Mouse (Mus musculus): ENCODE measurements at regions not wholly inside any gene's neighbourhood (a gene's known extent, or its start where the extent isn't known, plus 50 kb on each side); places are given as distances from the start of the nearest gene placed in this dataset.
"Not testable (repeated sequence)": the region's sequence is repeated elsewhere in the genome, so short reads cannot be mapped to it uniquely, and the experiment has no call there.

GRCm38 (mm10) chr10:99349125-99349716, 86.2 kb downstream of the Dusp6 start:
- H3K4me1 ChIP-seq (ENCODE audit: control insufficient read depth, insufficient read depth, low read length) = peaks cover 15% of the 10 kb centered on the region
- TF ChIP-seq POLR2A (IDR thresholded peaks at IDR 0.05; ENCODE audit: borderline replicate concordance, low read depth, low read length) (no peak), CTCF (IDR thresholded peaks at IDR 0.05; ENCODE audit: low read depth, low read length) (no peak)
- no peak overlapping the region for H3K27ac ChIP-seq (ENCODE audit: insufficient read depth, low read depth, low read length)
- H3K4me3 ChIP-seq (ENCODE audit: insufficient read depth, low read length) = no peak overlapping the region

- no peak overlapping the region for H3K4me3 ChIP-seq (ENCODE audit: insufficient read depth, low read length)
- peak overlapping the region; percentile 58 for H3K27ac ChIP-seq (ENCODE audit: insufficient read depth, low read depth, low read length)
- TF ChIP-seq POLR2A (IDR thresholded peaks at IDR 0.05; ENCODE audit: borderline replicate concordance, low read depth, low read length) = no peak
- TF ChIP-seq CTCF (IDR thresholded peaks at IDR 0.05; ENCODE audit: low read depth, low read length) = no peak
- peaks cover 33% of the 10 kb centered on the region for H3K4me1 ChIP-seq (ENCODE audit: control insufficient read depth, insufficient read depth, low read length)
Measured at GRCm38 (mm10) chr10:99353541-99354292, 90.7 kb downstream of the Dusp6 start.

GRCm38 (mm10) chr10:99354352-99354751, 91.3 kb downstream of the Dusp6 start:
- no peak for TF ChIP-seq POLR2A (IDR thresholded peaks at IDR 0.05; ENCODE audit: borderline replicate concordance, low read depth, low read length)
- TF ChIP-seq CTCF (IDR thresholded peaks at IDR 0.05; ENCODE audit: low read depth, low read length) = no peak
- H3K4me1 ChIP-seq (ENCODE audit: control insufficient read depth, insufficient read depth, low read length) = peaks cover 30% of the 10 kb centered on the region
- H3K27ac ChIP-seq (ENCODE audit: insufficient read depth, low read depth, low read length) = peak overlapping the region; percentile 58
- H3K4me3 ChIP-seq (ENCODE audit: insufficient read depth, low read length) = no peak overlapping the region

- Histone ChIP-seq H3K27ac (ENCODE audit: insufficient read depth, low read depth, low read length) (no peak overlapping the region), H3K4me1 (ENCODE audit: control insufficient read depth, insufficient read depth, low read length) (peaks cover 30% of the 10 kb centered on the region), H3K4me3 (ENCODE audit: insufficient read depth, low read length) (no peak overlapping the region)
- TF ChIP-seq CTCF (IDR thresholded peaks at IDR 0.05; ENCODE audit: low read depth, low read length) = no peak
- TF ChIP-seq POLR2A (IDR thresholded peaks at IDR 0.05; ENCODE audit: borderline replicate concordance, low read depth, low read length) = no peak
Measured at GRCm38 (mm10) chr10:99355303-99355702, 92.3 kb downstream of the Dusp6 start.

- TF ChIP-seq CTCF (IDR thresholded peaks at IDR 0.05; ENCODE audit: low read depth, low read length) (no peak), POLR2A (IDR thresholded peaks at IDR 0.05; ENCODE audit: borderline replicate concordance, low read depth, low read length) (no peak)
- H3K4me1 ChIP-seq (ENCODE audit: control insufficient read depth, insufficient read depth, low read length) = peaks cover 30% of the 10 kb centered on the region
- H3K4me3 ChIP-seq (ENCODE audit: insufficient read depth, low read length) = no peak overlapping the region
- H3K27ac ChIP-seq (ENCODE audit: insufficient read depth, low read depth, low read length) = no peak overlapping the region
Measured at GRCm38 (mm10) chr10:99356221-99356620, 93.2 kb downstream of the Dusp6 start.

GRCm38 (mm10) chr10:99356883-99357282, 93.9 kb downstream of the Dusp6 start:
- Histone ChIP-seq H3K4me1 (ENCODE audit: control insufficient read depth, insufficient read depth, low read length) (peaks cover 30% of the 10 kb centered on the region), H3K4me3 (ENCODE audit: insufficient read depth, low read length) (no peak overlapping the region), H3K27ac (ENCODE audit: insufficient read depth, low read depth, low read length) (no peak overlapping the region)
- TF ChIP-seq CTCF (IDR thresholded peaks at IDR 0.05; ENCODE audit: low read depth, low read length) = no peak
- no peak for TF ChIP-seq POLR2A (IDR thresholded peaks at IDR 0.05; ENCODE audit: borderline replicate concordance, low read depth, low read length)

GRCm38 (mm10) chr10:99357347-99357746, 94.3 kb downstream of the Dusp6 start:
- Histone ChIP-seq H3K4me1 (ENCODE audit: control insufficient read depth, insufficient read depth, low read length) (peaks cover 30% of the 10 kb centered on the region), H3K4me3 (ENCODE audit: insufficient read depth, low read length) (no peak overlapping the region), H3K27ac (ENCODE audit: insufficient read depth, low read depth, low read length) (no peak overlapping the region)
- TF ChIP-seq POLR2A (IDR thresholded peaks at IDR 0.05; ENCODE audit: borderline replicate concordance, low read depth, low read length) = no peak
- no peak for TF ChIP-seq CTCF (IDR thresholded peaks at IDR 0.05; ENCODE audit: low read depth, low read length)

GRCm38 (mm10) chr10:99358256-99358655, 95.2 kb downstream of the Dusp6 start:
- peaks cover 30% of the 10 kb centered on the region for H3K4me1 ChIP-seq (ENCODE audit: control insufficient read depth, insufficient read depth, low read length)
- TF ChIP-seq POLR2A (IDR thresholded peaks at IDR 0.05; ENCODE audit: borderline replicate concordance, low read depth, low read length) = no peak
- TF ChIP-seq CTCF (IDR thresholded peaks at IDR 0.05; ENCODE audit: low read depth, low read length) = no peak
- H3K27ac ChIP-seq (ENCODE audit: insufficient read depth, low read depth, low read length) = no peak overlapping the region
- no peak overlapping the region for H3K4me3 ChIP-seq (ENCODE audit: insufficient read depth, low read length)

- no peak overlapping the region for H3K27ac ChIP-seq (ENCODE audit: insufficient read depth, low read depth, low read length)
- H3K4me1 ChIP-seq (ENCODE audit: control insufficient read depth, insufficient read depth, low read length) = peaks cover 21% of the 10 kb centered on the region
- TF ChIP-seq CTCF (IDR thresholded peaks at IDR 0.05; ENCODE audit: low read depth, low read length) (no peak), POLR2A (IDR thresholded peaks at IDR 0.05; ENCODE audit: borderline replicate concordance, low read depth, low read length) (no peak)
- H3K4me3 ChIP-seq (ENCODE audit: insufficient read depth, low read length) = no peak overlapping the region
Measured at GRCm38 (mm10) chr10:99359439-99359866, 96.4 kb downstream of the Dusp6 start.

GRCm38 (mm10) chr10:99360601-99361000, 97.6 kb downstream of the Dusp6 start:
- H3K27ac ChIP-seq (ENCODE audit: insufficient read depth, low read depth, low read length); H3K4me3 ChIP-seq (ENCODE audit: insufficient read depth, low read length): not testable (repeated sequence)
- H3K4me1 ChIP-seq (ENCODE audit: control insufficient read depth, insufficient read depth, low read length) = peaks cover 17% of the 10 kb centered on the region

Data from bone marrow macrophage, adult 2 months (primary cell).